Mouse (Mus musculus) frontal cortex, adult (tissue): ENCODE data around the gene Slc6a3.

ENCODE experiments used
- ATAC-seq: cut with Nextera tagmentation; 2 replicates; pipeline ENCODE4 v1.9.2; 2017; ENCODE audit warnings: mild to moderate bottlenecking, moderate library complexity, mixed read lengths; ENCODE audit not compliant: low TSS enrichment

The Slc6a3 gene

DNA sequence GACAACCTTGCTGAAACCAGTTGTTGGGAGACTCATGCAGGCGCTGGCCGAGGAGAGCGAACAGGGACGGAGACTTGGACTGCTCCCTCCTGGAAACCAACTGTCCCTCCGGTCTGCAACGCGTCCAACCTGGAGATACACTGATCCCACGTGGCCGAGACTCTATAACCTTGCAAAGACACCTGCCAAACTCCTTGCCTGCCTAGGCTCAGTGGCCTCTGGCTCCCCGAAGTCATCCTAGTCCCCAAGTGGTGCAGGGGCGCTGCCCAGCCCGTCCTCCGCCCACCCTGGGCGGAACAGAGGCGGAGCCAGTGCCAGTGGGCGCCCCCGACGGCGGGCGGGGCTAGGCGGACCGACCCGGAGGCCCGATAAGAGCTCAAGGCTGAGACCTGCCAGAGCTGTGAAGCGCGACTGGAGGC, at the start of gene Slc6a3:
Gene Slc6a3 (plus strand): TSS at position 345 of the 419 bp plus-strand sequence.
- ATAC-seq, result peak; percentile 65

- ATAC-seq, result no peak
These were observed 48.4 kb upstream of the Slc6a3 start for GRCm38 (mm10) chr13:73488105-73488504.

DNA sequence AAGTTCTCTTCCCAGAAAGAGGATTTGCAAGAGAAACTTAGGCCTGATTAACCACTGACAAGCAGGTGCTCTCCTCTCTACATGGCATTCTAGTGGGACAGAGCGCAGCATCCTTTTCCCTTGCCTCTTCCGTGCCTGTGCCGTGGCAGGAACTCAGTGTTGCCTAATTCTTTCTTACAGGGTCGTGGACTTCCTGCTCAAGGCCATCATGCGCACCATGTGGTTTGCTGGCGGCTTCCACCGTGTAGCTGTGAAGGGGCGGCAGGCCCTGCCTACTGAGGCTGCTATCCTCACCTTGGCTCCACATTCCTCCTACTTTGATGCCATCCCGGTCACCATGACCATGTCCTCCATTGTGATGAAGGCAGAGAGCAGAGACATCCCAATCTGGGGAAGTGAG, 47.8 kb upstream of the Slc6a3 start:
- no peak for ATAC-seq

DNA sequence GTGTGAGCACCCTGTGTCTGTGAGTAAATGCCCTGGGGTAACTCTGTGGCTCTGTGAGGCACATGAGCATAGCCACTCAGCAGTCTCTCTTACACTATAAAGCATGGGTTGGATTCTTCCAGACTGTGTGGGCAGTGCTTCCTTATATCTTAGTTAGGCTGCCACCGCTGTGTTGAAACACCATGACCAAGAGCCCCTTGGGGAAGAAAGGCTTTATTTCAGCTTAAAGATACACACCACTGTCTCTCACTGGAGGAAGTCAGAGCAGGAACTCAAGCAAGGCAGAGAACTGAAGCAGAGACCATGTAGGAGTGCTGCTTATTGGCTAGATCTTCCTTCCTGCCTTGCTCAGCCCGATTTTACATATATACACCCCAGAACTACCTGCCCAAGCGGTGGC, 46.6 kb upstream of the Slc6a3 start:
- ATAC-seq, result no peak

GRCm38 (mm10) chr13:73490564-73491170, 45.9 kb upstream of the Slc6a3 start:
- peak; percentile 47 for ATAC-seq

DNA sequence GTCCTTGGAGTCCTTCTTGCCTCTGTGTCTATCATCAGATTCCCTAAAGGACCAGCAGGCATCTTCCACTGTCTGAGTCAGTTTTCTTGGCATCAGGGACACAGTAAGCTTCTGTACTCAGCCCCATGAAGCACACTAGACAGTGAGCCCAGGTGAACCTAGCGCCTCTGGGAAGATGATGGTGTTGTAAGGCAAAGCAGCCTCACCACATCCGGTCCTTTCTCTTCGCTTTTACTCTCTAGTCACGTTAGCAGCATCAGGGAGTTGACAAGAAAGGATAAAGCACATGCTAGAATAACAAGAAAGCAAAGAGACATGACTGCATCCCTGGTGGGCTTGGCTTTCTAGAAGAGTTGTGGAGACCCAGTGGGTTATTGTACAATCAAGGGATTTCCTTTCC, 43.4 kb upstream of the Slc6a3 start:
- no peak for ATAC-seq

DNA sequence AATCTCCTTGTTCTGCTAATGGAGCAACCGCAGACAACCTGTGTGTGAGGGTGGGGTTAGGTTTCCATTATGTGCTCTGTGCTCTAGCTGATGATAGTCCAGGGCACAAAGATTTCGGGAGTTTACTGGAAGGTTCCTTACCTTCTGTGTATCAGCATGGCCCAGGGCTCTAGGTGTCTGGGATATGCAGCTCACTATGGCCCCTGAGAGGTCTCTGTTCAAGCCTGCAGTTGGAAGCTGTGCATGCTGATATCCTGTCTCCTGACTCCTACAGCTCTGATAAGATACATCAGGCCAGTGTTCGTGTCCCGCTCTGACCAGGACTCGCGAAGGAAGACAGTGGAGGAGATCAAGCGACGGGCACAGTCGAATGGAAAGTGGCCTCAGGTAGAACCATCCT, 42.0 kb upstream of the Slc6a3 start:
- ATAC-seq, result no peak

DNA sequence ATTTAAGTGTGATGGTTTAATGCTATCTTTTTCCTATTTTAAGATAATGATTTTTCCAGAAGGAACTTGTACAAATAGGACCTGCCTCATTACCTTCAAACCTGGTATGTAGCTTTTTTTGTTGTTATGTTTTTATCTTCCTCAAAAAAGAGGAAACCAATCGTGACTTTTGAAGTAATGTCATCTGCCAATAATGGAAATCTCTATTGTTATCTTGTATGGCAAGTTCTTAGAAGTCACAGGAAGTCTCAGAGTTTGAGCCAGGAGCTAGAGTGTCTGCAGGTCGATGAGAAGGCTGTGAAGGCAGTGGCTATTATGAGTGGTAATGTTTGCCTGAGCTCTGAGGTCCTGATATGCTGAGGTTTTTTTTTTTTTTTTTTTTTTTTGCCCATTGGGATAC, 40.4 kb upstream of the Slc6a3 start:
- ATAC-seq, result no peak

GRCm38 (mm10) chr13:73499893-73500604, 36.5 kb upstream of the Slc6a3 start:
- peak; percentile 59 for ATAC-seq

DNA sequence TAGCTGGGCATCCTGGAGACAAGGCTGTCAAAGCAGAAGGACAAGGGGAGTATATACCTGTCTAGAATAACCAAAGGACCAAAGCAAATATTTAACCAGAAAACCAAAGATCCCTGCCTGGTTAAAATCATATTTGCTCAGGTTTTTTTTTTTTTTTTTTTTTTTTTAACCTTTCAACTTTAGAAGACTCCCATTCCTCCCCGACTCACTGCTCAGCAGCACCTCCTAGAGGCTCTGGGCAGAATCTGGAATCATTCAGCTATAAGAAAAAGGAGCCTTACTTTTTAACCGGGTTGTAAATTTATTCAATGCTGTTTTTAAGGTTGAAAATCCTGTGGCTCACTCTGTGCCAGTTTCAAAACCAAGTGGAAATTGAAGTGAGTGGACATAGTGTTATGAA, 33.8 kb upstream of the Slc6a3 start:
- ATAC-seq, result no peak

- peak; percentile 90 for ATAC-seq
These were observed 30.7 kb upstream of the Slc6a3 start for GRCm38 (mm10) chr13:73505686-73506467.

GRCm38 (mm10) chr13:73508817-73509550, 27.6 kb upstream of the Slc6a3 start:
- ATAC-seq, result no peak

GRCm38 (mm10) chr13:73509869-73510268, 26.7 kb upstream of the Slc6a3 start:
- no peak for ATAC-seq

DNA sequence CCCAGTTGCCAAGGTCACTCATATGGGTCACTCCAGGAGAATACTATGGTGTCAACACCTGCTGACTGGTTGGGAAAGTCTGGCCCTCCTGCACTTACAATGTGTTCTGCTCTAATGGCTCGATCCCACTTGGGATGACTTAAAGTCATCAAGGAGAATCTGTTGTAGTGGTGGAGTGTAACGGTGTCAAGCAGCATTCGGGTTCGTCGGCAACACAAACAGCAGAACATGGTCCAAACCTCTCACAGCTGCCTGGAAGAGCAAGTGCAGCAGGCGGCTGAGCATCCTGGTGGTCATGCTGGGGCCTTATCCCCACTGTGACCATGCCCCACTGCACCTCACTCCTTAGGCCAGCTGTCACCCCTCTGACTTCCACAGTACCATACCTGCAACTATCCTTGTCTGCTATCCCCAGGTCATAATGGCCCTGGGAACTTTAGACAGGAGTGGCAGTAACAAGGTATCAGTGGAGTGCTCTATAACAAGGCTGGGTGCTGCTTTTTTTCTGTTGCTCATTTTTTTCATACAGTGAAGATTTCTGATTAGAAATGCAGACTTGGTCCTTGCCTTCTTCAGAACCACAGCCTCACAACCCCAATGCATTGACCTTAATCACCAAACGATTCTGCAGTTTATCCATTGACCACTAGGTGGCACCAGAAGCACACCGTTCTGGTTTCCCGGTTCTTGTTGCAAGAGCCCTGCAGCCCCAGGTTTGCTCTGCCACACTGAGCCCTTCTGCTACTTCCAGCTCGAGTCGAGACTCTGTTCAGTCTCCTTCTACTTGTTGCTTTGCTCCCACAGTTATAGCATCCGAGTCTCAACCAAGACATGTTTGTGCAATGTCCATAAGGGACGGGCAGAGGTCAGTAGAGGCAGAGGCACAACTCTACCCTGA, 23.5 kb upstream of the Slc6a3 start:
- peak; percentile 80 for ATAC-seq

- ATAC-seq, result no peak
These were observed 19.7 kb upstream of the Slc6a3 start for GRCm38 (mm10) chr13:73516886-73517285.

- ATAC-seq, result no peak
These were observed 2.8 kb upstream of the Slc6a3 start for GRCm38 (mm10) chr13:73533716-73534115.

- no peak for ATAC-seq
These were observed 1.3 kb upstream of the Slc6a3 start for GRCm38 (mm10) chr13:73535287-73535686.

DNA sequence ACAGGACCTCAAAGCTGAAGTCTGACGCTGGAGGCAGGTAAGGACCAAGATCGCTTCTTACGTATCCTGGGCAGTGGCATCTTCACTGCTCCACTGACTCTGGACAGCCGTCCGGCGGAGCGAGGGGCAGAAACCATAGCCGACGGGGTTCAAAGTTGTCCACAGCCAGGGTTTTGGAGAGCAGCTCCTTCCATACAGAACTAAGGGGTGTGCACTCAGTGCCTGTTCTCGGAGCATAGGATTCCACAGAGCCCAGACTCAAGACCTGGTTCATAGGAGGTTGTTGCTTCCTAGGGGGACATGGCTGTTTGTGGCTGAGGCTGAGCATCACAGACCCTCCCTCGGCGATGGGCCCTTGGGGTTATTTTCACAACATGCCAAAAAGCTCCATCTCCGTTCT, 277 bp downstream of the Slc6a3 start:
- no peak; the same call in 1 of the 2 replicates for ATAC-seq

DNA sequence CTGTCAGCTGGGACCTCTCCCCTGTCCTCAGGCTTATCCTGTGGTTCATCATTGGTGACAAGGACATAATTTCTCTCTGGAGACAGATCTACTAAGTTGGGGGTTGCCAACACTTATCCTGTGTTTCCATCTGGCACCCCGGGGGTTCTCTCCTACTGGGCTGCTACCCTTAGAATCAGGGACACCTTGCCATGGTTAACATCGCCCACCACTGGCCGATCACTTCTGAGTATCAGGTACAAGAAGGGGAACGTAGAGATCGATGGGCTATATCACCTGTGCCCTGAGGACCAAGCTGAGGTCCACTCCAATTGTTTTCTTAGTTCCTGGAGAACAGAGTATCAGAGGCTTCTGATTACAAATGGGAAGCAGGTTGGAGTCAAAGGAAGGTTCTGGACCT, 27.7 kb downstream of the Slc6a3 start:
- no peak for ATAC-seq

- no peak for ATAC-seq
These were observed 38.5 kb downstream of the Slc6a3 start for GRCm38 (mm10) chr13:73575051-73575450.

GRCm38 (mm10) chr13:73577277-73577676, 40.7 kb downstream of the Slc6a3 start:
- ATAC-seq, result no peak
